Mouse (Mus musculus) E14TG2a.4 (cell line): Measurements from ENCODE around the gene Agfg1.

Experiments
- H3K27me3 ChIP-seq: 2 replicates; pipeline ENCODE4 v1.6.1; 2014; ENCODE audit warnings: low read length, control low read depth; ENCODE audit not compliant: insufficient read depth
- H3K36me3 ChIP-seq: 2 replicates; pipeline ENCODE4 v1.6.1; 2014; ENCODE audit warnings: low read length, control low read depth; ENCODE audit not compliant: insufficient read depth
- H3K4me1 ChIP-seq: replicated peaks from 2 replicates; pipeline ENCODE4 v1.6.1; 2014; ENCODE audit warnings: low read depth, low read length, control low read depth
- H3K4me3 ChIP-seq: replicated peaks from 2 replicates; pipeline ENCODE4 v1.5.1; 2014; ENCODE audit warnings: mild to moderate bottlenecking, low read length
- H3K9me3 ChIP-seq: 2 replicates; pipeline ENCODE4 v1.6.1; 2014; ENCODE audit warnings: low read length, control low read depth
- CTCF ChIP-seq: conservative IDR thresholded peaks from 2 replicates; pipeline ENCODE4 v1.5.1; 2014; ENCODE audit warnings: low read length
- NANOG ChIP-seq: IDR thresholded peaks from 2 replicates; pipeline ENCODE4 v1.6.1; 2014; ENCODE audit warnings: borderline replicate concordance, low read length, mixed read lengths
- POU5F1 ChIP-seq: IDR thresholded peaks from 2 replicates; pipeline ENCODE4 v1.6.1; 2014; ENCODE audit warnings: low read length, borderline replicate concordance

Agfg1 gene

DNA sequence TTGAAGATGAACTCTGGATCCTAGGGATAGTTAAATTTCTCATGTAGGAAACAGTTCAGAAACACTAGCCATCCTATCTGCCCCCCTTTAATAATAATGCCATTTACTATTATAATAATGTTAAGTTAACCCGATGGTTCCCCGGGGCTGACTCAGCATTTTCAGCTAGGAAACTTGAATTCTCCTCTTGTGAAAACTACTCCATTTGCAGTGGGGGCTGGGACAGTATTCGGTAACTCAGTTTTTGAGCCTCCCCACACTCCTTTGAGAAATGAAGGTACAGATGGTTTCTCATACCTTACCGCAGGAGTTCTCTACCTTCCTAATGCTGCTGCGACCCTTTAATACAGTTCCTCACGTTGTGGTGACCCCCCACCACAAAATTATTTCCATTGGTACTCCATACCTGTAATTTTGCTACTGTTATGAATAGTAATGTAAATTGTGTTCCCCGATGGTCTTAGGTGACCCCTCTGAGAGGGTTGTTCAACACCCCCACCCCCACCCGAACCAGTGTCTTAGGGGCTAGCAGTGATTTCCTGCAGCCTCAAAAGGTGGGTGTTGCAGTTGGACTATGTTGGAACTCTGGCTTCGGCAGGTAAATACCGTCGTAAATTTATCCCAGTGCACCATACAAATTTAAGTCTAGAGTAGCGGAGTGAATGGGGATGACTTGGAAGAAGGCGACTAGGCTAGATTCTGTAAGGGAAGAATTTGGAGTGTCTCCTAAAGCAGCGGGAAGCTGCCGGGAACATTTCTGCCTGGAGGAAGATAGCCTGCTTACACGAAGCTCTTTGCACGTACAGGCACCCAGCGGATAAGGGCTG, 601 bp upstream of the Agfg1 start:
- no peak for TF ChIP-seq POU5F1
- TF ChIP-seq CTCF, result no peak; the same call in 1 of the 2 replicates
- Histone ChIP-seq H3K9me3 (0 out of 2 replicates have a peak, but pooled peaks cover 1% of the 10 kb centered on the region), H3K4me3 (peak overlapping the region; percentile 93), H3K4me1 (peaks cover 62% of the 10 kb centered on the region), H3K36me3 (peaks cover 20% of the 10 kb centered on the region), H3K27me3 (no peaks in the 10 kb centered on the region)

DNA sequence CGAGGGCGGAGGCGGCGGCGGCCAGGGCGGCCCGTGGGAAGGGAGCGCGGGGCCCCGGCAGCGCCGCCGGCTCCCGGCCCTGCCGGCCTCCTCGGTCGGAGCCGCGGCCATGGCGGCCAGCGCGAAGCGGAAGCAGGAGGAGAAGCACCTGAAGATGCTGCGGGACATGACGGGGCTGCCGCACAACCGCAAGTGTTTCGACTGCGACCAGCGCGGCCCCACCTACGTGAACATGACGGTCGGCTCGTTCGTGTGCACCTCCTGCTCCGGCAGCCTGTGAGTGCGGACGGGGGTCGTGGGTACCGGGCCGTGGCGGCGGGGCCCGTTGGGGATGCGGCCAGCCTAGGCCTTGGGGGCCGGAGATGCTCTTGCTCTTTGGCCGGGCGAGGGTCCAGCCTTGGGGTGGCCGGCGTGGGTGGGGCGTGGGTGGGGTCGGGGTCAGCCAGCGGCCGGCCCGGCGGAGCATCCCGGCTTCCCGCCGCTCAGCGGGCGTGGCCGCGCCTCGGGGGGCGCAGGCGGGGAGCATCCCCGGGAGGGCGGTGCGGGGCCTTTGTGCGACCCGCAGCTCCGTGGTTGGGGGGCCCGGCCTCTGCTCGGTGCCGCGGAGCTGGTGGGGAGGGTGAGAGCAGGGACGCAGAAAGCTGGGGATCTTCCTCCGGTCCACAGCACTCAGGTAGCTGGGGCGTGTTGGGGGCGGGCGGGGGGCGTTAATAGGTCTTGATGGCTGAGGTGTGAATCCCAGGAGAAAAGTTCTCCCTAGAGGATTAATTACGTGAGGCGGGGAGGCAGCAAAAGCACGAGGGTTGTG, 535 bp downstream of the Agfg1 start:
- no peak for TF ChIP-seq POU5F1
- TF ChIP-seq NANOG, result no peak
- TF ChIP-seq CTCF, result no peak

DNA sequence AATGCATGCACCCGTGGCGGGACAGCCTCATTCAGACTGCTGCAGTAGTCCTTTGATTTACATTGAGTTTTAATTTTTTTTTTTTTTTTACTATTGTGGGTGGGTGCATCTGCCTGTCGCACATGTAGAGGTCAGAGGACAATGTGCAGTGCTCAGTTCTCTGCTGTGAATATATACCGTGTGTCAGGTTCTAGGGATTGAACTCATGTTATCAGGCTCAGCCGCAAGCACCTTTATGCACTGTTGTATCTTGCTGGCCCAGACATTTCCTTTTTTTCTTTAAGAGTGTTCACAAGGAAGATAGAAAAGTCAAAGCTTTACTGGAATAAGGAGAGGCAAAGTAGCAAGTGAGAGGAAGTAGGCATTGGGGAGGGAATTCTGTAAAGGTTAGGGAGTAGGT, 16.4 kb downstream of the Agfg1 start:
- Histone ChIP-seq H3K4me3 (no peak overlapping the region), H3K36me3 (peaks cover 22% of the 10 kb centered on the region), H3K27me3 (no peaks in the 10 kb centered on the region), H3K4me1 (peaks cover 68% of the 10 kb centered on the region), H3K9me3 (no peaks in the 10 kb centered on the region)
- no peak for TF ChIP-seq NANOG
- TF ChIP-seq POU5F1, result no peak
- TF ChIP-seq CTCF, result no peak

More for the DNA sequence above, 535 bp downstream of the Agfg1 start:
- Histone ChIP-seq H3K27me3 (no peaks in the 10 kb centered on the region), H3K4me1 (peaks cover 62% of the 10 kb centered on the region), H3K36me3 (peaks cover 31% of the 10 kb centered on the region), H3K4me3 (peak overlapping the region; percentile 93), H3K9me3 (no peaks in the 10 kb centered on the region)

DNA sequence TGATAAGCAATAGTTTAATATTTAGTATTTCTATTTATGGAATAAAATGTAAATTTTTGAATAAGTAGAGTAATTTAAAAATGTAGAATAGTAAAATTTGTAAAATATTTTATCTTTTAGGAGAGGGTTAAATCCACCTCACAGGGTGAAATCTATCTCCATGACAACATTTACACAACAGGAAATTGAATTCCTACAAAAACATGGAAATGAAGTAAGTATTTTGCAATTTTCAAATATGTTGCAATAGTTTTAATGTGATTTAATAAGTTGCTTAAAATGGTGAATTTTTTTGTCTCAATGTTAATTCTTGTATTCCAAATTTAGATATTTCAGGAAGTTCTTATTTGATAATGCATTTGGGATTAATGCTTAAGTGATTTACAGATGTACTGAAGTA, 19.0 kb downstream of the Agfg1 start:
- TF ChIP-seq CTCF, result no peak
- TF ChIP-seq NANOG, result no peak
- TF ChIP-seq POU5F1, result no peak
- Histone ChIP-seq H3K9me3 (no peaks in the 10 kb centered on the region), H3K4me3 (no peak overlapping the region), H3K27me3 (no peaks in the 10 kb centered on the region), H3K4me1 (peaks cover 59% of the 10 kb centered on the region), H3K36me3 (peaks cover 34% of the 10 kb centered on the region)

DNA sequence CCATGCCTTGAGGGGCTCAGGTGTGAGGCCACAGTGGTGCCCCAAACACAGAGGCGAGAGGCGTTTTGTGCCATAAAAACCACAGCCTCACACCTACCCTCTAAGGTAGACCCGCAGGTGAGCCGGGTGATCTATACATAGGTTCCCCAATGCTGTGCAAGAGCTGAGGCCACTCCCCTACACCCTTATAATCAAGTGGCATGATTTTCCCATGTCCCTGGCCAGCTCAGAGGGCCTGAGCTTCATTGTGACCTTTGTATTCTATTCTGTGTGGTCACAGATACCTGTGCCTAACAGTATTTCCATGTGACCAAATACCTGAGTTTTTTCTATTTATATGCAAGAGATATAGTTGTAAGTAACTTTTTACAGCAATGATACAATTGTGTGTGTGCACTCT, 21.1 kb downstream of the Agfg1 start:
- no peak for TF ChIP-seq POU5F1
- TF ChIP-seq CTCF, result no peak
- TF ChIP-seq NANOG, result no peak
- peaks cover 37% of the 10 kb centered on the region for H3K36me3 ChIP-seq
- no peaks in the 10 kb centered on the region for H3K9me3 ChIP-seq
- no peaks in the 10 kb centered on the region for H3K27me3 ChIP-seq
- no peak overlapping the region for H3K4me3 ChIP-seq
- peaks cover 58% of the 10 kb centered on the region for H3K4me1 ChIP-seq

DNA sequence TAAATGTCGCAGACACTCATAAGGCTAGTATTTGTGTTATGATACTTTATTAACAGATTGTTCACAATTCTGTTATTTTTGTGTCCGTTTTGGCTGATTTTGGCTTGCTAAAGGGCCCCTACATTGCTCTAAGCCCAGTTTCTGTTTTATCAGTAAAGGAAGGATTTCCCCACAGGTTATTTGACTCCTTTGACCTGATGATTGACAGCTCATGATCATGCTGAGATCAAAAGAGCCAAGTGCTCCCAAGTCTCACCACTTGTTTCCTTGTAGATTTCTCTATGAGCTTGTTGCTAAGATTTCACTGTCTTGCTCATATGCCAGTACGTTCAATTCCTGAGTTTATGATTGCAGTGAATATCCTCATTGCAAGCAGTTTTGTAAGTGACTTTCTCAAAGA, 30.9 kb downstream of the Agfg1 start:
- H3K27me3 ChIP-seq, result no peaks in the 10 kb centered on the region
- TF ChIP-seq NANOG (no peak), CTCF (no peak), POU5F1 (no peak)
- no peaks in the 10 kb centered on the region for H3K9me3 ChIP-seq
- no peak overlapping the region for H3K4me3 ChIP-seq
- H3K4me1 ChIP-seq, result peaks cover 61% of the 10 kb centered on the region
- H3K36me3 ChIP-seq, result peaks cover 65% of the 10 kb centered on the region

DNA sequence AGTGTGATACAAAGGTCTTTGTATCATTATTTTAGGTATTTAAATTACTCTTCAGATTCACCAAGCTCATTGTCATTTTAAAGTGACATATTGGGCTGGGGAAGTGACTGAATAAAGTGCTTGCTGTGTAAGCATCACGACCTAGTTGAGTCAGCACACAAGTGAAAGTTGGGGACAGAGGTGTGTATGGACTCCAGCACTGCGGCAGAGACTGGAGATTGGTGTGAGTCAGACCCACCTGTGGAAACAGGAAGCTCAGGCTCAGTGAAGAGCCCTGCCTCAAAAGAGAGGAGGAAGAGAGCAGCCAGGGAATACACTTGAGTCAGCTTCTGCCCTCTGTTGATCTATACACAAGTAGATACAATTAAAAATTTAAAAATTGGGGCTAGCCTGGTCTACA, 39.9 kb downstream of the Agfg1 start:
- Histone ChIP-seq H3K4me1 (peaks cover 9% of the 10 kb centered on the region), H3K36me3 (peaks cover 87% of the 10 kb centered on the region), H3K27me3 (no peaks in the 10 kb centered on the region), H3K4me3 (no peak overlapping the region), H3K9me3 (no peaks in the 10 kb centered on the region)
- TF ChIP-seq CTCF (no peak), NANOG (no peak), POU5F1 (no peak)

DNA sequence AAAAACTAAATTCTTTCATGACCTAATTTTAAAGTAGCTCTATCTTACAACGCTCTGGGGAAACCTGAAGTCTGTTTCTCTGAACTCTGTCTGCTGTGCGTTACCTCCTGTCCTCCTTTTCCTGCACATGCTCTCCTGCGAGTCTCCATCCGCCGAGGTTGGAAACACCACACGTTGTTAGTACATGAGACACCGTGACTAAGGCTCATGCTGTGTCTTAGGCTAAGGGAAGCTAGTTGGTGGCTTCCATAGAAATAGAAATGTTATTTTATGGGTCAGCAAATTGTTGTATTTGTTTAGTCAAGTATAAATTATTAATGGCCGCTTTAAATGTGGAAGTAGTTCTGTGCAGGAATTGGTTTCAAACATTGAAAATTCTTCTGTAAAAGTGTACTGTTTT, 40.9 kb downstream of the Agfg1 start:
- Histone ChIP-seq H3K9me3 (no peaks in the 10 kb centered on the region), H3K4me1 (peaks cover 6% of the 10 kb centered on the region), H3K36me3 (peaks cover 88% of the 10 kb centered on the region), H3K27me3 (no peaks in the 10 kb centered on the region), H3K4me3 (no peak overlapping the region)
- TF ChIP-seq POU5F1, result no peak
- no peak for TF ChIP-seq NANOG
- no peak for TF ChIP-seq CTCF
